Mouse (Mus musculus): ENCODE measurements around the gene Abcc4.

Gene Abcc4

DNA sequence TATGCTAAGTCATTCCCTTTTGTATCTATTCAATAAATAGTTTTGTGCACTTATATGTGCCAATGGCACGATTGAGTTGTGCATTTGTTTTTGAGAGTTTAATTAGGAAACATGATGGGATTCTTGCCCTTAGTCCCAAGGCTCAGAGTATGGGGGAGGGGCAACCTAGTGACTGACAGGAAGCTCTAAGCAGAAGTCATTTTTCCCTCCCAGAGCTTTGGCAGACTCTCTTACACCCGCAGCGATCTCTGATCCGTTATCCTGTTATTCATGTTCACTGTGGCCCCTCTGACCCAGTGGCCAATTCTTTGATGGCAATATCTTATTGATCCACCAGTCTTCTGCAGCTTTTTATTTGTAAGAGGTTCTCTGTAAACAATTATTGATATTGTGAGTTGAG is 253.4 kb downstream of the Abcc4 start:
- in situ Hi-C loops (cut with MboI, MseI), result no loop called here

DNA sequence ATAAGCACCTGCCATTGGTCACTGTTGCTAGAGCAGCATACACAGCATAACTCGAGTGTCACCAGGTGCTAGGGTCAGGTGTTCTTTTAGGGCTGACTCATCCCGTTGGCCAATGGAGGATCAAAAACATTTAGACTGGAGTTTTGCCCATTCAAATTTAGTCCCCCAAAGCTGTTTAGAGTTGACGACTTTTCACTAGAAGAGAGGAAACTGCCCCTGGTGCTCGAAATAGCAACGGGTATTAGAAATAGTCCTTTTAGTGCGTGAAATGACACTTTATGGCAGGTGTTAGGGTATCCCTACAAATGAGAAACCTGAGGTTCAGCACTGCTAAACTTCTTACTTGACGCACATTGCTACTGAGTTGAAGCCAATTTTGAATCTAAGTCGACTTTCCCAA is 265.9 kb downstream of the Abcc4 start:
- in situ Hi-C loops (cut with MboI, MseI), result no loop called here

DNA sequence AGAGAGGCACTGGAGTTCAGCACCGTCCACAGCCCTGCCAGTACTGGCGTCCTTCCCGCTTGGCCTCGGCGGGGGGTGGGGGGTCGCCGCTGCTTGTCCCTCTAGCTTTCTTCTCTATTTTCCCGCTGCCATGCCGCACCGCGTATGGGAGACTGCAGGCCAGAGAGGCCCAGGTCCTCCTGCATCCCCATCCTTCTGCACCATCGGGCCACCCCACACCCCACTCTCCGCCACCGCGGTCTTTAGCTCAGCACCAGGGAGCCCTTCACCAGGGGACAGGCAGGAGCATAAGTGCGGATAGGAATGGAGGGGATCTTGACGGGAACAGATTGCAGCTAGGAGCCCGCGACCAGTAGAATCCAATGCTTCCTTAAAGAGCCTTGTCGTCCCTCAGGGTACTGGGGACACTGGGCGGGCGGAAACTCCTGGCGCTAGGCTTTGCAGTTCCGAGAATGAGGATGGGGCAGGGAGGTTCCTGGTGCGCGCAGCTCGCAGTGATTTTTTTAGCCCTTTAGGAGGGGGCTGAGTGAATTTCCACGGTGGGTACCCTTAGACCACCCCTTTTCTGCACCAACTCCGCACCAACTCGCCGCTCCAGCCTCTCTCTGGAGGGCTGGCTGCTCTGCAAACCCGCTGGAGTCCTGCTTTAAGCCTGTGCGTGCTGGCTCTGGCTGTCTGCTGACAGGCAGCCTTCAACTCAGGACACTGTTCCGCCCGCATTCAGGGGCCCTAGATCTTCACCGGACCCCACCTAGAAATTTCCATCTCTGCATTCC is 268.7 kb downstream of the Abcc4 start:
- in situ Hi-C loops (cut with MboI, MseI), result no loop called here

DNA sequence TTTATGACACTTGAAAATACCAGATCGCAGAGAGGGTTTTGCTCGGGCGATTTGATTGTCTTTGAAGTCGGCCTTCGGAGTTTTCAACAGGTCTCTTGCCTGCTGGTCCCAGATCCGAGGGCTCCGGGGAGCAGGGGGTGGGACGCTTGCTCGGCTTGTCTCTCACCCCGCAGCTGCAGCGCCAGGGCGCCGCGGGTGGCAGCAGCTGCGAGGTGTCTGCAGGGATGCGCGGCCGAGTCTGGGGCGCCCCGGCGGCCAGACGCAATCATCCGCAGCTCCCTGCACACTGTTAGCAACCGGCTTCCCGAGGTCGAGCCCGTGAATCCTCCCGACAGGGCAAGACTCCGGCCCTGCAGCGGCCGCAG is 269.2 kb downstream of the Abcc4 start:
- in situ Hi-C loops (cut with MboI, MseI), result no loop called here

DNA sequence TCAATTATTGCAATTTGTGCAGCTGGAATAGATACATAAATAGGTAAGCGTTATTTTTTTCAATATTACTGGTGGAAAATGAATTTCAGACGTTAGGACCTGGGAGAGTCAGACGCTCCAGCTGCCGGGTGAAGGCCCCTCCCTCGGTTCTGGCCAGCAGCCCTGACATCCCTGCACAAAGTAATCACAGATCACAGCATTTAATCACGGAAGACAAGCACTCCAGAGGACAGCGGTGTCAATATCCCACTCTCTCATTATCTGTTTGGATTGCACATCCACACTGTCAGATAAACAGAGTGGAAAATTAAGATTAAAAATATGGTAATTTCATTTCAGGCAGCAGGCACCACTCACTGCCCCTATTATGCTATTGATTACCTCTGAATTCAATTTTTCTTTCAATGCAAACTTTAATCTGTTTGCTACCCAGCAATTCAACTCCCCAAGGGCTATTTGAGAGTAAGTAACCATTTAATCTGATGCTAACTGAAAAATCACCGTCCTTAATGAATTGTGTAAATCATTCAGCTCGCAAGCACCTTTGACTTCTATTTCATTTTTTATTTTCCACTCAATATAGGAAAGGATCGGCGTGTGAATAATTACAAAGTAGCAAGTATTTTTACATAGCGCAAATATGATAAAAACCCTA is 270.2 kb downstream of the Abcc4 start:
- in situ Hi-C loops (cut with MboI, MseI), result no loop called here

DNA sequence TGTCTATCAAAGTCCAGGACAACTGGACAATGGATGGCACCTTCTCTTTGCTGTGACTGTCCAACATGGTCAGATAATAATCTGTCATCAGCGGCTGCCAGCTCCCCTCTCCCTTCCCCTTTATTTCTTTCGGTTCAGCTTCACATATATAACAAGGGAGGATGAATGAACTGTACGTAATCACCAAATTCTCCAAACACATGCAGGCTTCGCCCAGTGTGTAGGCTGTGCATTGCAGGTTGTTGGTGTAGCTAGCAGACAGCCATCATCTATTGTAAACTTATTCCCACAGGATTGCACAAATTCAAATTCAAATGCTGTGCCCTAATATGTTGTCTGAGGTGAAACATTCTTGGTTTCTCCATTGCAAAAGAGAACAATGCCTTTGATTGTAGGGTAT is 271.2 kb downstream of the Abcc4 start:
- in situ Hi-C loops (cut with MboI, MseI), result no loop called here

DNA sequence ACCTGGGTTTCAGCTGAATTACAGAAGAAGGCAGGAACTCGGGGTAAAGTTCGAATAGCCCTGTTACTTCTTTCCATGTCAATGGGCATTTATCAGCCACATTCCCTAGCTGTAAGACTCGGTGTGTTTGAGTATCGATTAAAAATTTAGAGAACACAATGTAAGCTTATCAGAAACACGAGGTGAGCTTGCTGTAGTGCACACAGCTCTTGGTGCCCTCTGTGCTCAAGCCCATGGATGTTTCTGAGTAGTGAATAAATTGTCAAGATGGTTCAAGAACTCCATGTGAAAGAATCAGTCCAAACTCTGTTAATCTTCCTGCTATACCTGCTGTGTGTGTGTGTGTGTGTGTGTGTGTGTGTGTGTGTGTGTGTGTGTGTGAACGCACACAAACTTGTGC is 272.2 kb downstream of the Abcc4 start:
- in situ Hi-C loops (cut with MboI, MseI), result no loop called here
